Mouse (Mus musculus) kidney, adult 2 months (tissue): ENCODE data around the gene Abca12.

Experiments
- CTCF ChIP-seq: fragments of 200-500 bp; conservative IDR thresholded peaks from 2 replicates; pipeline ENCODE4 v1.5.1; 2011; ENCODE audit warnings: low read depth, mild to moderate bottlenecking, control low read depth, low read length, moderate library complexity, mixed read lengths; ENCODE audit not compliant: insufficient read depth, insufficient read length
- POLR2A ChIP-seq: fragments of 200-500 bp; IDR thresholded peaks from one replicate; pipeline ENCODE4 v1.6.1; 2011; ENCODE audit warnings: low read depth, low read length, control low read depth

- TF ChIP-seq POLR2A (no peak), CTCF (no peak)
Observed at GRCm38 (mm10) chr1:71306196-71306595, 108.5 kb downstream of the Abca12 start.
